Mouse (Mus musculus) 3134 (cell line): ENCODE data around the gene Ppt2.

Experiments used
- DNase-seq: peaks from one replicate; pipeline ENCODE4 v3.0.0-alpha.2; 2011; ENCODE audit warnings: low spot score; ENCODE audit not compliant: insufficient read length; ENCODE audit errors: extremely low read depth

Ppt2 gene

DNA sequence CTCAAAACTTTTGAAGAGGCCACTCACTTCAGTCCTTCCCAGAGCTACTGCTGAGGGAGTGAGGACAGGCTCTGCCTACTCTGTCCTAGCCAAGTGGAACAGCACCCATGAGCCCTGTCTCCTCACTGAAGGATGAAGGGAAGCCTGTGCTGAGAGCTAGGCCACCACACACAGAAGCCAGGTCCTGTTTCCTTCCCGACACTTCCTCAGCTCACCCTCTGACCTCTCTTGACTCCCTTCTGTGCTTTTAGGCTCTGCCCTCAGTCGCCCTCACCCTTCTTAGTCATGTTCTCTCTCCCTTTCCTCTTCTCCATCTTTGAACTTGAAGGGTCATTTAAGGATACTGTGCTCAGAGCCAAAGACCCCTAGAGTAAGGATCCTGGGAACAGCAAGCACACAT is 29.0 kb upstream of the Ppt2 start:
- DNase-seq, result no peak

DNA sequence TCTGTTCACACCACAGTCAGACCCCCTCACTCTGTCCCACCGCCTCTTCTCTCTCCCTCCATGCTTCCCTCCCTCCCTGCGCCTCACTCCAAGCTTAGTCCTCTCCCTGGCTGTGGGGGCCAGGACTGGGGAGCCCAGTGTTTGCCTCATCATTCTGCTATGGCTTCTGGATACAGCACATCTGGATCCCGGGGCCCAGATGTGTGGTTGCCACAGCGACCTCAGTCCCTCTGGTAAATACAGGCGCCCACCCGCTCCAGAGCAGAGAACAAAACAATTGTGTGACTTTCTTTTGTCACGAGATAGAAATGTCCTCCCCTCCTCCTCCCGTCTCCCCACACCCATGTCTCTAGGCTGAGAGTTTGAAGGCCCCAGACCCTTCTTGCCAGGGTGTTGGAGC is 28.4 kb upstream of the Ppt2 start:
- DNase-seq, result no peak

DNA sequence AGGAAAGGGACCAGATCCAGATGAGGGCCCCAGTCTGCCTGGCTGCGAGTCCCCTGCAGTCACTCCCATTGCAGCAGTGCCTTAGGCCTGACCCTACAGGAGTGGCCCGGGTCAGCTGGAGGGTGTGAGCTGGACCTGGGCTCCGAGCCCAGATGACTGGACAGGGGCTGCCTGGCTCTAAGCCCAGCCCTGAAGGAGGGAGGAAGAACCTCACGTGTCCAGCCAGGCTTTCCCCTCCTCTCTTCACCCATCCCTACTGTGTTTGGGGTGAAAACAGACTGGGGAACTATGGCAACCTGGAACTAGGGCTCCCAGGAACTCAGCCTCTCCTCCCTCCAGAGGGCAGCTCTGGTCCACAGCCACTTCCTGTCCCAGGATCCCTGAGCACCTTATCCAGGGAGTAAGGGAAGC is 27.3 kb upstream of the Ppt2 start:
- peak; percentile 88 for DNase-seq

DNA sequence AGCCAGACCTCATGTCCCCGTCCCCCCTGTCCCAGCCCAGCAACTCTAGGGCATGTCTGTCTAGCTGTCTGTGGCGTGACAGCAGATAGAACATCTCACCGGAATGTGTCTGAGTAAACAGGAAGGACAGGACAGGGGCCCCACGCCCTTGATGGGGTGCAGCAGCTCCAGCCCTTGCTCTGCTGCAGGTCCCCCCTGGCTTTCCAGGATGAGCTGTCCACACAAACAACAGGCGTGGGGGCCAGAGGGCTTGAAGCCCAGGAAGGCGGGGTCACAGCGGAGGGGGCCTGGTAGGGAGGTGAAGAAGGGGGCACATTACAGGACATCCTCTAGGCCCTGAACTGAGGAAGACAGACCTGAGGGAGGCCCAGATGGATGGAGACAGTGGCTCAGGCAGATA is 26.9 kb upstream of the Ppt2 start:
- DNase-seq, result no peak

DNA sequence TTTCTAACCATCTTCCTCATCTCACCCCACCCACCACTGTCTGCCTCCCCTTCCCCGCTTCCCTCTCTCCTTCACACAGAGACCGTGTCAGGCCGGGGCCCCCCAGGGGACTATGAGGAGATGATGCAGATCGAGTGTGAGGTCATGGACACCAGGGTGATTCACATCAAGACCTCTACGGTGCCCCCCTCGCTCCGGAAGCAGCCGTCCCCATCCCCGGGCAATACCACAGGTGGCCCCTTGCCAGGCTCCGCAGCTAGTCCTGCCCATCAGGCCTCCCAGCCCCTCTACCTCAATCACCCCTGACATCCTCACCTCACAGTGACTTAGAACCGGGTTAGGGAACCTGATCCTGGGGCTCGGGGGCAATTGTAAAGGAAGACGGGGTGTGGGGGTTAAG is 26.1 kb upstream of the Ppt2 start:
- DNase-seq, result no peak

DNA sequence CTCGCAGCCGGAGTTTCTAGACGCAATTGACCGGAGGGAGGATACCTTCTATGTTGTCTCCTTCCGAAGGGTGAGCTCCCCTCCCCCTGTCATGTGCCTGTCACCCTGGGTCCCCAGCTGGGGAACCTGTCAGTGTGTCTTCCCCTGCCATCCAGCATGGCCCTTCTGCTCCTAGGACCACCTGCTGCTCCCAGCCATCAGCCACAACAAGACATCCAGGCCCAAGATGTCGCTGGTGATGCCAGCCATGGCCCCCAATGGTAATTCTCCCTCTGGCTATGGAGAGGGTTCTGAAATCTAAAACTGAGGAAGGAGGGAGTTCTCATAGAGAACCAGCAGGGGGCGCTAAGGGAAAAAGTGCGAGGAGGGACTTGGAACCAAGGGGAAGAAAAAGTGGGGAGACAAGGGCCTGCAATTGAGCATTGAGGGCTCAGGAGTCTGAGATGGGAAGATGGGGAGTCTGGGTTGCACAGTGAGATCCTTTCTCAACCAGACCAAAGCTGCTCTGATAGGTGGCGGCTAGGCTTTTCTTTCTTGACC is 25.5 kb upstream of the Ppt2 start:
- DNase-seq, result no peak

DNA sequence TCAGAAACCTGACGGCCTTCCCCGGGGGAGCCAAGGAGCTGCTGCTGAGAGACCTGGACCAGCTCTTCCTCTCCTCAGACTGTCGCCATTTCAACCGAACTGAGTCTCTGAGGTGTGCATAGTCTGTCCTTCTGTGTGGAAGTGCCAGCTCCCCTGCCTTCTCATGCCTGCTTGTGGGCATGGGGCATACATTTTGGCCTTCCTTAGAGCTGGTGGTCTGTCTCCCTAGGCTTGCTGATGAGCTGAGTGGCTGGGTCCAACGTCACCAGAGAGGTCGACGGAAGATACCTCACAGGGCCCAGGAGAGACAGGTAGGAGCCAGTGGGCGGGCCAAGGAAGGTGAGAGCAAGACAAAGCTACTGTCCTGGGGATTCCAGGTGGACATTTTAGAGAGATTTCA is 24.7 kb upstream of the Ppt2 start:
- DNase-seq, result no peak

DNA sequence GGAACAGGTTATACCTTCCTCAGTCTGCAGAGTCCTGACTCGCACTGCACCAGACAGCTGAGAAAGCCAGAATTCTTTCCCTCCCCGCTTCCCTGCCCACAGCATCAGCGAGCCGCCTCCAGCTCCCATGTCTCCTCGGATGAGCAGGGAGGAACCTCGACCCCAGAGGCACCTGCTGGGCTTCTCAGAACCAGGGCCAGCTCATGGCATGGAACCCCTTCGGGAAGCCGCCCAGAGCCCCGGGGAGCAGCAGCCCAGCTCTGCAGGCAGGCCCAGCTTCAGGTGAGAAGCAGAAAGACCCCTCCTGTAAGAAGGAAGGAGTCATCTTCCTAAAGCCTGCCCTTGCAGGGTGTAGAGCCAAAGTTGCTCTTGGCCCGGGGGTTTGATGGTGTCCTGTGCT is 24.2 kb upstream of the Ppt2 start:
- no peak for DNase-seq

DNA sequence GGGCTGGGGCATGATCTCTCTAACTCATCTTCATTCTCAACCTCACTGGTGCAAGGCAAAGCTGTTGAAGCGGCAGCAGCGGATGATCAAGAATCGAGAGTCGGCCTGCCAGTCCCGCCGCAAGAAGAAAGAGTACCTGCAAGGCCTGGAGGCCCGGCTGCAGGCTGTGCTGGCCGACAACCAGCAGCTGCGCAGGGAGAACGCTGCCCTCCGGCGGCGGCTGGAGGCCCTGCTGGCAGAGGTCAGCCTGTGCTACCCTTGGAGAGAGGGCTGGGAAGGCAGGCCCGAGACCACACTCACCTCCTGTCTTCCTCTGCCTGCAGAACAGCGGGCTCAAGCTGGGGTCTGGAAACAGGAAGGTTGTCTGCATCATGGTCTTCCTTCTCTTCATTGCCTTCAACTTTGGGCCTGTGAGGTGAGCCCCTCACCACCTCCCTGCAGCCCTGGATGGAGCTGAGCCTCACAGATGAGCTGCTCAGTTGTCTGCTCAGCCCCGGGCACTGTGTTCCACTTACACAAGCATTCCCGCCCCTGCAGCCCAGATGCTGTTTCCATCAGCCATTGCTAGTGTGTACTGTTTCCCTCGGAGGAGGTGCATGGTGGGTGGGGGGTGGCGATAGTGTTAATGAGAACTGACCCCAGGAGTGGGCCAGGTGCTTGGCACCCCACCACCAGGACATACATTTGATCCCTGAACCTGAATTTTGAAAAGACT is 23.4 kb upstream of the Ppt2 start:
- DNase-seq, result no peak

DNA sequence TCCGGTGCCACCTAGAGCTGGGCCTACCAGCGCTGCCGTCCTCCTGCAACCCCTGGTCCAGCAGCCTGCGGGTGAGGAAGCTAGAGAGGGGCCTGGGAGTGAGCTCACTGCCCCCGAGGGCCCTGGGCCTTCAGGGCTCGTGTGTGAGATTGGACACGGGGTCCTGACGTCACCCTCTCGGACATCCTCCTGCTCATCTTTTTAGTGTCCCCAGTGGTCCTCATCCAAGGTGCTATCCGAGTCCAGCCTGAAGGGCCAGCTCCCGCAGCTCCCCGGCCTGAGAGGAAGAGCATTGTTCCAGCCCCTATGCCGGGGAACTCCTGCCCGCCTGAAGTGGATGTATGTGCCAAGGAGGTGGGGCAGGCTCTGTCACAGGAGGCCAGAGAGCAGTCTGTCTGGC is 22.5 kb upstream of the Ppt2 start:
- DNase-seq, result no peak

DNA sequence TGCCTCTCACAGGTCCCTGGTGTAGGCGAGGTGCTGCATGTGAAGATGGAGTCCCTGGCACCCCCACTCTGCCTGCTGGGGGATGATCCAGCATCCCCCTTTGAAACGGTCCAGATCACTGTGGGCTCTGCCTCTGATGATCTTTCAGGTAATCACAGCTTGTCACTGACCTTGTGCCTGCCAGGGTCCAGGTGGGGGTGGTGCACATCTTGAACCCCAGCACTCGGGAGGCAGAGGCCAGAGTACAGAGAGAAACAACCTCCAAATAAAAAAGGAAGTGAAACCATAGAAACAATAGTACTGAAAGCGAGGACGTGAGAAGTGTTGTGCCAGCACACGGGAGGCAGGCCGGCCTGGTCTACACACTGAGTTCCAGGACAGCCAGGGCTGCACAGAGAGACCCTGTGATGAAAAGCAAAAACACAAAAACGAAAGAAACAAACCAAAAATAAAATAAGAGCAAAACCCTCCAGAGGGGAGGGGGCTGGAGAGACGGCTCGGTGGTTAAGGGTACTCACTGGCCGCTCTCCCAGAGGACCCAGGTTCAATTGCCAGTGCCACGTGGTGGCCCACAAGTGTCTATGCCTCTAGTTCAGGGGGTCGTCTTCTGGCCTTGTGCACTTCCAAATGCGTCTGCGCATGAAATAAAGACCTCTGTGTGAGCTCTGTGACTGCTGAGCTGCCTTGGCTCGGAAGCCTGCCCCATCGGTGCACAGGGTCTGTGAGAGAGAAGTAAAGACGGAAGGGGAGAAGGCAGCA is 21.0 kb upstream of the Ppt2 start:
- DNase-seq, result no peak

DNA sequence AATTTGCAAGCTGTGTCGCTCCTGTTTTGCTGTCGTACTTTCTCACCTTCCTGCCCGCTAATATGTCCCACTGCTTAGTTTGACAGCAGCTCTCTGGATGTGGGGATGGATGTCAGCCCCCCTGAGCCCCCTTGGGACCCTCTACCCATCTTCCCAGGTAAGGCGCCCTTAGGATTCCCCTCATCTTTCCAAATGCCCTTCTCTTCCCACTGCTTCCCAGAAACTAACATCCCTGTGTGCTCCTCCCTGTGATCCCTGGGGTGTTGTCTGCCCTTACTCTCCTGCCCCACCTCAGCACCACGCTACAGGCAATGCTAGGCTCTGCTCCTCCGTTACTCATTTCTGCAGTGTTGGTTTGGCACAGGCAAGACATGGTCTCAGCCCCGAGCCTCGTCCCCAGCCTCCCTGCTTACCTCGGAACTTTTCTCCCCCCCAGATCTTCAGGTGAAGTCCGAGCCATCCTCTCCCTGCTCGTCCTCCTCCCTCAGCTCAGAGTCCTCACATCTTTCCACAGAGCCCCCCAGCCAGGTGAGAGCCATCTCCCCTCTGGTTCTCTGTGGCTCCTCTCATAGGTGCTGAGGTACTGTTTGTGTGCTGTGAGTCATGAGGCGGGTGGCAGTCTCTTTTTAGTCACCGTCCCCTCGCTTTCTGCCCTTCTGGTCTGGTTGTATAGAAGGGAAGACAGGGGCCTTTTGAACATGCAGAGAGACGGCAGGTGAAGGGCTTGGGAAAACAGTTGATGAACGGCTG is 20.0 kb upstream of the Ppt2 start:
- no peak for DNase-seq

DNA sequence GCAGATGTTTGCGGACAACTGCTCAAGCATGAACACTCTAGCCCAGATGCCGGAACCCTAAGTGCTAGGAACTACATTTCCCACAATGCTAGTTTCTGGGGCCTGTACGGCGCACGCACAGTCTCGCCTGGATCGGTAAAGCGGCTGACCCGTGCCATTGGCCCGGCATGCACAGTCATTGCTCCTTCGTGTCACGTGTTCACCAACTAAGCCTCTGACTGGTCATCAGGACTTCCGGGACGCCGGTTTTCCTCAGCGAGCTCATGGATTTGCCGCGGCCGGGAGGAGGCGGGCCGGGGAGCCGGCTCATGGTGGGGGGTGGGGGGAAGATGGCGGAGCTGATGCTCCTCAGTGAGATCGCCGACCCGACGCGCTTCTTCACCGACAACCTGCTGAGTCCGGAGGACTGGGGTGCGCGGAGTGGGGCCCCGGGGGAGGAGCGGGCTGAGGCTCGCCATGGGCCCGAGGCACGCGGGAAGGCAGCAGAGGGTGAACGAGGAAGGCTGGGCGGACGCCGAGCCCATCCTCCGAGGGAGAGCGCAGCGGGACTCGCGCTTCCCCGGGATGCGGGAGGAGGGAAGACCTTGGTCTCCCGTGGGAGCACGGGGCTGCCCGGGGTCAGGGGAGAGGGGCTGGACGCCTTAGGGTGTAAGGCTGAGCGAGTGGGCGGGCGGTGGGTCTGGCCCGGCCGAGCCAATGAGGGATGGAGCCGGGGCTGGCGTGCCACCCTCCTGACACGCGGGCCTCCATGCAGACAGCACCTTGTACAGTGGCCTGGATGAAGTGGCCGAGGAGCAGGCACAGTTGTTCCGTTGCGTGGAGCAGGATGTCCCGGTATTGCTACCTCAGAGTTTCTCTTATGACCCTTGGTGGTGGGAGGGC is 18.8 kb upstream of the Ppt2 start, which contains the start of gene Atf6b:
Atf6b (plus strand) TSS at position 241 of the 882 bp plus-strand sequence.
- peak; percentile 91 for DNase-seq

DNA sequence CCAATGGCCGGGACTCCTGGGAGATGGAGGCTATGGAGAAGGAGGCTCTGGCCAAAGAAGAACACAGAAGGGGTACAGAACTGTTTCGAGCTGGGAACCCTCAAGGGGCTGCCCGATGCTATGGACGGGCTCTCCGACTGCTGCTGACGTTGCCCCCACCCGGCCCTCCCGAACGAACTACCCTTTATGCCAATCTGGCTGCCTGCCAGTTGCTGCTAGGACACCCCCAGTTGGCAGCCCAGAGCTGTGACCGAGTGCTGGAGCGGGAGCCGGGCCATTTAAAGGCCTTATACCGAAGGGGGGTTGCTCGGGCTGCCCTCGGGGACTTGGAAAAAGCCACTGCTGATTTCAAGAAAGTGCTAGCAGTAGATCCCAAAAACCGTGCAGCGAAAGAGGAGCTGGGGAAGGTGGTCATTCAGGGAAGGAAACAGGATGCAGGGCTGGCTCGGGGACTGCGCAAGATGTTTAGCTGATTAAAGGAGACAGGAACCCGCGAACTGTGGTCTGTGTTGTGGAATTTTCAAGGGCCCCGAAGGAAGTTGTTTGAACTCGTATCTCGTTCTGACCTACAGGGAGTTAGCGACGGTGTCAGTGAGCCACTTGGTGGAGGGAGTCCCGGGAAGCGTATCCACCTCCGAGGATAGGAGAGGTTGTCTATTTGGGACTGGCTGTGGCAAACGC is 17.7 kb upstream of the Ppt2 start:
- DNase-seq, result no peak

DNA sequence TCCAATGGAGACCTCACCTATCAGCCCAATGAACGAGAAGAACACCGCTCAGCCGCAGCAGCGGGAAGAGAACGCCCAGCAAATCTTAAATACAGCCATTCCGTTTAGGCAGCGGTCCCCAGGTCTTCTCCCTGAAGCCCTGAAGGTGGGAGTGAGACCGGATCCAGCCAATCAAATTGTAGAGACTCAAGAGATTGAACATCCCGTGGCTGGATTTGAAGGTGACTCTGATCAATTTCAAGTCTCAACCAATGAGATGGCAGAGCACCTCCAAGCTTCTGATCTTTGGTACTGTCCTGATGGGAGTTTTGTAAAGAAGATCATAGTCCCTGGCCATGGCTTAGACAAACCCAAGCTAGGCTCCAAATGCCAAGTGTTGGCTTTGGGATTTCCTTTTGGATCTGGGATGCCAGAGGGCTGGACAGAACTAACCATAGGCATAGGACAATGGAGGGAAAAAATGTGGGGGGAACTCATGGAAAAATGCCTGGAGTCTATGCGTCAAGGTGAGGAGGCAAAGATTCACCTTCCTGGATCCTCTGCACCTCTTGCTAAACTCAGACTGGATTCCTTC is 17.0 kb upstream of the Ppt2 start:
- no peak for DNase-seq

DNA sequence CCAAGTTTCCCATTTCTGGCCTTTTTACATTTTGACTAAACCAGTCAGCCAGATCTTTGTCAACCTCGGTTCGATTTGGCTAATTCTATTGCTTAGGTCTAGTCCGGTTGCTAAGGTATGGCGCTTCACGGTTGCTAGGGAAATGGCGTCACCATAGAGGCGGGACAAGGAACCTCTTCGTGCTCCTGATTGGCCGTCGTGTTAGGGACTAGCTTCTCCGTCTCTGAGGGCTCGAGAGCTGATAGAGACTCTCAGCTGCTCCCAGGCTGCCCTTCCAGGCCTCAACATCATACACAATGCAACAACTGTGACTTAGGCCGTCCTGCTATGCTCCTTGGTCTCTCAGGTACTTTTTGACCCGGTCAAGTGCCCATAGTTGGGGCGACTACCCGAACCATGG is 16.3 kb upstream of the Ppt2 start, which contains the start of gene Fkbpl:
Fkbpl (plus strand) TSS at position 157 of the 400 bp plus-strand sequence.
- peak; percentile 77 for DNase-seq

DNA sequence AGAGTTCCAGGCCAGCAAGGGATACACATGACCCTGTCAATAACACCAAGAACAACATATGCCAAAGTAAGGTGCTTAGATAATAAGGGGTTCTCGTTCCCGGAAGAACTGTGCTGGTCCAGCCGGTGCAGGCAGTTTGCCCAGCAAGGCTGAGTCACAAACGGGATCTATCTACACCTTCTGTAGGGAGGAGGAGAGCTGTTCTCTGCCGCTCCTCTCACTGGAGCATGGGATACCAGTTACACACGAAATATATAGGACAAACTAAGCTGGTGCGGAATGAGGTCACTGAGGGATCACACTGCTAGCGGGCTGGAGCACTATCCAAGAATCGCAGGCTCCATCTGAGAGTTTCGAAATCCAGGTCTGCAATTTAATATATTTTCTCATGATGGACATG is 15.6 kb upstream of the Ppt2 start:
- no peak for DNase-seq

DNA sequence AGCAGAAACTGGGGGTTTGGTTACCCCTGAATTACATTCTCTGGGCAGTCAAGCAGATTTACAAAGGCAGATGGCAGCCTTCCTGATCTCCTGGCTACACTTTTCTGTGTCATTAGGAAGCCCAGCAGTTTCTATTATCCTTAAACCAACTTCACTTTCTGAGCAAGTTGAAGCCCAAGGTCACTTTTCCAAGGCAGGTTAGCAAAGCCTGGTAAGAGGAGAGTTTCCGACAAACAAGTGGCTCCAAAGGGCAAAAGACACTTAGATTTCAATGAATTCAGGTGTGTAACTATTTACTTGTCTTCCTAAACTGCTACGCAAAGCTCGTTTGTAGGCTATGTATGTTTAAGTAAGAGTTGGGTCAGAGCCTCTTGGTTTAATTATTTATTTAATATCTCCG is 15.1 kb upstream of the Ppt2 start:
- no peak for DNase-seq

DNA sequence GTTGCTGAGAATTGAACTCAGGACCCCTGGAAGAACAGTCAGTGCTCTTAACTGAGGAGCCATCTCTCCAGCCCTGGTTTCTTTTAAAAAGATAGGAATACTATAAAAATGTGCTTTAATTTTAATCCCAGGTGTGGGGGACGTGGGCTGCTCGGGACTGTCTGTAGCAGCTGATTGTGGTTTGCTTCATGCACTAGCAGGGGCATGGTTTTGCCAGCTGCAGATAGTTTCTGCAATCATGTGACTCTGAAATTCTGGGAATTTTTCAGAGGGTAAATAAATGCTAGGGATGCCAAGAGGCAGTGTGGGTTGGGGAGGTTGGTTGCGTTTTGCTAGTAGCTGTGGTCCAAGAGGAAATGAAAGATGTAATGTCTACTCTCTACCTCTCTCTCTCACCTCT is 13.6 kb upstream of the Ppt2 start:
- no peak for DNase-seq
